Mouse (Mus musculus) small intestine, adult 10 weeks (tissue): ENCODE measurements around the gene Ctdsp1. TPM values are rescaled to one million over a fixed set of nuclear protein-coding genes. Genes with fewer than 3 reads are reported as not detected.

Source experiments
- polyA plus RNA-seq: library from polyadenylated mRNA; stranded (reverse); fragments of 350-450 nt; fragmentation: Illumina TruSeq; extraction: RNeasy Lipid Tissue Mini Kit (QIAGEN cat#74804); gene quantifications from one replicate; pipeline ENCODE4 v1.2.3, GENCODE M21; 2014; ENCODE audit warnings: low replicate concordance

The Ctdsp1 gene
- polyA plus RNA-seq: 8.2 TPM

GRCm38 (mm10) chr1:74390924-74391748 is at the start of gene Ctdsp1:
TSS of gene Ctdsp1 (plus strand) at chr1:74391509.

GRCm38 (mm10) chr1:74361812-74362211 is 29.5 kb upstream of the Ctdsp1 start, which contains the start of gene Catip:
TSS of gene Catip (plus strand) at chr1:74362108.

GRCm38 (mm10) chr1:74374980-74375379 is 16.3 kb upstream of the Ctdsp1 start, which contains the start of gene Slc11a1:
TSS of gene Slc11a1 (plus strand) at chr1:74375195.

GRCm38 (mm10) chr1:74408589-74409504 is 17.5 kb downstream of the Ctdsp1 start, which contains the start of gene Vil1:
TSS of gene Vil1 (plus strand) at chr1:74409376.

Other genes starting within 250 kb of the Ctdsp1 start
- 0.41 TPM for gene Cxcr2, start 237.5 kb upstream of the Ctdsp1 start, polyA plus RNA-seq
- not detected for gene Cxcr1, start 196.9 kb upstream of the Ctdsp1 start, polyA plus RNA-seq
- gene Arpc2, start 155.4 kb upstream of the Ctdsp1 start, polyA plus RNA-seq: 782 TPM
- not detected for gene Gpbar1, start 113.0 kb upstream of the Ctdsp1 start, polyA plus RNA-seq
- gene Aamp, start 106.8 kb upstream of the Ctdsp1 start, polyA plus RNA-seq: 1.4 TPM
- gene Pnkd, start 106.6 kb upstream of the Ctdsp1 start, polyA plus RNA-seq: 2.5 TPM
- 54.5 TPM for gene Tmbim1, start 85.9 kb upstream of the Ctdsp1 start, polyA plus RNA-seq
- 0.22 TPM for gene Catip, start 29.4 kb upstream of the Ctdsp1 start, polyA plus RNA-seq
- 1.8 TPM for gene Slc11a1, start 16.3 kb upstream of the Ctdsp1 start, polyA plus RNA-seq
- gene Vil1, start 17.9 kb downstream of the Ctdsp1 start, polyA plus RNA-seq: 353 TPM
- gene Cnot9, start 114.5 kb downstream of the Ctdsp1 start, polyA plus RNA-seq: 42.1 TPM
- gene Plcd4, start 151.4 kb downstream of the Ctdsp1 start, polyA plus RNA-seq: not detected
- 15.0 TPM for gene Usp37, start 152.8 kb downstream of the Ctdsp1 start, polyA plus RNA-seq
- gene Zfp142, start 196.7 kb downstream of the Ctdsp1 start, polyA plus RNA-seq: 4.3 TPM
- gene Bcs1l, start 196.8 kb downstream of the Ctdsp1 start, polyA plus RNA-seq: 2.8 TPM
- 4.5 TPM for gene Rnf25, start 209.9 kb downstream of the Ctdsp1 start, polyA plus RNA-seq
- not detected for gene Stk36, start 209.9 kb downstream of the Ctdsp1 start, polyA plus RNA-seq